Mouse (Mus musculus): ENCODE data around the gene Rgl3. TPM values are rescaled to one million over a fixed set of nuclear protein-coding genes. Genes with fewer than 3 reads are reported as not detected.

Rgl3 gene
- polyA plus RNA-seq (2015; fragmentation: Nextera tagmentation; extraction: Ambion mirVana) = 0.96 and 1.5 TPM in 2 replicates

DNA sequence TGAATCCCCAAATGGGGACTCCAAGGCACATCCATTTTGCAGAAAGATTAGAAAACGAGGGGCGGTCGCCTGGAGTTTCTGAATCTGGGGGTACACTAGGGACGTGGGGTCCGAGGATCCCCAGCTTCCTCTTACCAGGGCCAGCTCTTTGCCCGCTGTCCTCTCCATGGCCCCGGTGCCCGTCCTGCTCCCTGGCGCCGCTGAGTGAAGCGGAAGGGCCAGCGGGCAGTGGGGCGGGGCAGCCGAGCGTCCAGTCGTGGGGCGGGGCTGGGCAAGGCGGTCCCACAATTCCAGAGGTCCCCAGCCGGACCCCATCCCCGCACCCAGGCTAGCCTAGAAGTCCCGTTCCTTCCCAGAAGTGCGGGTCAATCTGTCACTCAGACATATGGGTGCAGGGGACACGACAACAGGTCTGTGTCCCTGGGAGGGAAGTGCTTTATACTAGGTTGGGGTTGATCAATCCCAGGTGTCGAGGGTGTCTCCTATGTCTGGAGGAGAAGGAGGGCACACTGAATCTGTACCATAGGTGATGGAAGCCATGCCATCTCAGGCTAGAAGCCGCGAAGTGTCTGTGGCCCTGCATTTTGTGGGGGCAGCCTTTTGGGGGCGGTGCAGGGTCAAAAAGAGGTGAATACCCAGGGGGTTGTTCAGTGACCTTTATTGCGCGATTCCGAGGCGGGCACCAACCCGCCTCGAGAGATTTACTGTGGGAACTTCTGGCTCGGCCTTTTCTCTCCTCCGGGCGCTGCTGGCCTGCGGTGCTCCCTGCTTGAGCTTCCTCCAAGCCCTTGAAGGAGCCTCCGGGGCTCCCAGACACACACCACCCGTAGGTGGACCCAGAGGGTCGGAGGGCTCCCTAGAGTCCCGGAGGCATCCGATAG lies at the start of gene Rgl3:
Gene Rgl3 (minus strand): TSS at position 217 of the 881 bp plus-strand sequence.

DNA sequence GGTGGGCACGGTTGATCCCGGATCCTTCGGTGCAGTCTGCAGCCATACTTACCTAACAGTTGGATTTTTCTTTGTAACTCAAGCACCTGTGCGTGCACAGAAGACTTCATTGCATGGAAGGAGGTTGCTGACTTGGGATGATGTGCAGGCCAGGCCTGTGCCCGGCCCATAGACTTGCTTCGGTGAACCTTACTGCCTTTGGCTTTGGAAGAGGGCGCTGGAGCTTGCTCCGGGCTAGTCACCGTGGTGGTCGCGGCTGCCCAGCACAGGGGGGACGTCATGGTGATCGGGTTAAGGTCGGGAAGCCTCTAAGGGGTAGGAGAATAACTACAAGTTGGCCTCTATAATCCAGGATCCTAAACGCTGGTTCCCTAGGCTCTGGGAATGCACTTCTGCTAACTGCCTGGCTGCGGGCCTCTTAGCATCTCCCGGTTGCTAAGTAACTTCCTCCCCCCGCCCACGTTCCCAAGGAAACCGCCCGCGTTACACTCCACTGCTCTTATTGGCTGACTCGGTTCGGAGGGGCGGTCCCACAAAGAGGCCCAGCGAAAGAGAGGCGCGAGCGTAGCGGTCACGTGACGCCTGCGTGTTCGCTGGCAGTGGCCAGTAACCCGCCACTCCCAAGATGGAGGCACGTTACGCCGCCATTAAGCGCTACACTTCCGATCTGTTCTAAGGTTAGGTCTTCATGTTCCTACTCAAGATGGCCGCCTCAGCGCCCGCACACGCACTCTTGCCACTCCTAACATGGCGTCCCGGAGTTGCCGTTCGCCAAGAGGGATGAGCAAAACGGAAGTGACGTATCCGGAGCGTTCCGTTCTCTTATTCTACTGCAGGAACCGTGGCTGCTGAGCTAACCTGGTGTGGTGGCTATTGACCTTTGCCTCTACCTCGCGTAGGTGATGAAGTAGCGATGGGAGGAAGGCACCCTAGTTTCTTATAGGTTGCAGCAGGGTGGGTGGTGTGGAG lies 13.2 kb upstream of the Rgl3 start, which contains the start of the genes Ccdc151 and Prkcsh:
Gene Ccdc151 (minus strand): TSS at position 441 of the 969 bp plus-strand sequence.
Gene Prkcsh (plus strand): TSS at position 613 of the 969 bp plus-strand sequence.

DNA sequence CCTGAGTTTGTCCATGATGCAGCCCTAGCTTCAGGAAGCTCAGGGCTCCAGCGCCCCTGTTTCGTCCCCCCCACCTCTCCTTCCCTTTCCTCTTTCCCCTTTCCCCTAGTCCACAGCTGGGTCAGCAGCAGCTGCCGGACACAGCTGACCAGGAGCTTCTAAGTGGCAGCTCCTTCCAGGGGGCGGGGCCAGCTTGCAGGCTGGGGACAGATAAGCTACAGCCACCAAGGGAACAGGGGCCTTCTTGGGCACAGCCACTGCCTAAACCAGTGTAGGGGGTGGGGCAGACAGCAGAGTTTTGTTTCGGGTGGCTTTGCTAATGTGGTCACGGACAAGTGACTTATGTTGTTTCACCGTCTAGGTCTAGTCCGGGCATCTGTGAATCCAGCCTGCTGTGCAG lies 25.8 kb downstream of the Rgl3 start, which contains the start of gene Epor:
Gene Epor (minus strand): TSS at position 90 of the 400 bp plus-strand sequence.

DNA sequence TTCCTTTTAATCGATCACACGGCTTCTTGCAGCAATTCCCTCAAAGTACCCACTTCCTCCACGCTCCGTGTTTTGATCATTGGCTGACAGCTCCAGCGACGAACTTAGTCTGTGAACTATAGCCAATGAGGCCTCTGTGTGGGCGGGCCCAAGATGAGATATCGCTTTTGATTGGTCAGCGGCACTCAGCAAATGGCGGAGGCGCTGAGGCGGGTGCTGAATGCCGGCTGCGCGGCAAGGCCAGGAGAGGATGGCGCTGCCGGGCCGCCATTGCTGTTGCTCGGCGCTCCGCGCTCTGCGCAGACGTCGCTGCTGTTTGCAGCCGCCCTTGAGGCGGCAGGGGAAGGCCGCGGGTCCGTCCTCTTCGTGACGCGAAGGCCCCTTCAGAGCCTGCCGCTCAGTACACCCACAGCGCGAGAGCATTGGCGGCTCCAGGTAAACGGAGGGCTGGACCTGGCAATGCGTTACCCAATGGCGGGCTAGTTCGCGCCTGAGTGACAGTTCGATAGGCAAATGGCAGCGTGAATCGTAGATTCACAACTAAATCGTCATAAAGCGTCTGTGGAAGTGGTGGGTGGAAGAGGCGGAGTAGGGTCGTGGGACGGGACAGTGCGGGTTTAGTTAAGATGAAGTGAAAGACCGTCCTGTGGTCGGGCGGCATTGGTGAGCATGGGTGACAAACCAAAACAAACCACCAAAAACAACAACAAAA lies 33.5 kb downstream of the Rgl3 start, which contains the start of gene Swsap1:
Gene Swsap1 (plus strand): TSS at position 186 of the 712 bp plus-strand sequence.

DNA sequence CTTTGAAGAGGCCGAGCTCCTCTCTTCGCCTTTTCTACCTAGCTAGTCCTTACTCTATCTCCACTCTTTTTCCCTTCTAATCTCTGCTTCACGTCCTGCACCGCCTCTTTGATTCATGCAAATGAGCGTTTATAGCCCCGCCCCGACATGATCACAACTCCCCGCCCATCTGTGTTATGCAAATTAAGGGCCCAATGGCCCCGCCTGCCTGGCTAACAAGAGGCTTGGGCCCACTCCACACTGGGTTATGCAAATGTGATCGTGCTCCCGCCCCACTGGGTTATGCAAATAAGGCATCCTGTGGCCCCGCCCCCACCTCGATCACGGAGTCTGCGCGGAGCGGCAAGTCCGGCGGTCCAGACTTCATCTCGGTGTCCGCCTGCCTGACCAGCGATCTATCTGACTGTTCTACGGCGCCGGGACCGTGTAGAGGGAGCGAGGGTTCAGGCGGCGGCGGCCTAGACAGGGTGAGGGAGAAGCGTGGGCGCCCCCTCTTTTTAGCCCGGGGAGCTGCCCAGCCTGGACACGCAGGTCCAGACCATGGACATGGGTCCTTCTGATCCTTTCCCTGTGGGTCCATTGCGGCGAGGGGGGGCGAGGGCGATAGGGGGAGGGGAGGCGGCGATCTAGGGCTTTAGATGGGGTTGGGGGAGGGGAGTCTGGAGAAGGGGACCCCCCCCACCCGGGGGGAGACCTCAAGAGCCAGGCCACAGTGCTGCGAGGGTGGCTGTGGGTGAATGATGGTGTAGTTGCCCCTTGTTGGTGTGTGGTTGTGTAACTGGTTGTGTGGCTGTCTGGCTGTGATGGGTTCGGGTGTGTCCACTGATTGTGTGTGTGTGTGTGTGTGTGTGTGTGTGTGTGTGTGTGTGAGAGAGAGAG lies 52.3 kb downstream of the Rgl3 start, which contains the start of gene Plppr2:
Gene Plppr2 (plus strand): TSS at position 342 of the 879 bp plus-strand sequence.

DNA sequence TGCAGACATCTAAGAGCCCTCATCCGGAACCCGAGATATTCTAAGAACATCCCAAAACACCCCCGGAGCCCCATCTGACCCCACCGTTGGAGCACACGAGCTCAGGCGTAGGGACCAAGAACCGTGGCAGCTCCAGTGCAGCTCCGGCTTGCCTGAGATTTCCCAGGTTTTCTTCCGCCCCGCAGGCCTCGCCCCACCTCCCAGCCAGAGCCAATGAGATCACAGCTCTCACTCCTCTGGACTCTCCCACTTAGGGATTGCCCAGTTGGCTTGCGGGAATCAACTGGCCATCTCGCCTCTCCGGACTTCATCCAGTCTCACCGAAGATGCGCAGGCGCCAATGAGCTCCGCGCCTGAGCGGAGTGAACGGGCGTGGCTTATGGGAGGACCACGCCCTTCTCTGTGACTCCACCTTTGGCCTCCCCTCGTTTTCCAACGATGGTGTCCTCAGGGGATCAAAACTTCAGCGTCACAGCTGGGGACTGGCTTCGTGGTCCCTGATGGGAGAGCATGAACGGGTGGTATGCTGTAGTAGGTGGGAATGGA lies 62.0 kb downstream of the Rgl3 start, which contains the start of the genes Ccdc159 and Tmem205:
Gene Ccdc159 (plus strand): TSS at position 264 of the 546 bp plus-strand sequence.
Gene Tmem205 (minus strand): TSS at position 349 of the 546 bp plus-strand sequence.

Other genes starting within 250 kb of the Rgl3 start
- gene Spc24, start 229.1 kb downstream of the Rgl3 start, polyA plus RNA-seq (2015; fragmentation: Nextera tagmentation; extraction: Ambion mirVana) = 108 and 118 TPM in 2 replicates
- gene Kank2, start 190.7 kb downstream of the Rgl3 start, polyA plus RNA-seq (2015; fragmentation: Nextera tagmentation; extraction: Ambion mirVana) = 4.1 and 4.5 TPM in 2 replicates
- gene Angptl8, start 153.9 kb downstream of the Rgl3 start, polyA plus RNA-seq (2015; fragmentation: Nextera tagmentation; extraction: Ambion mirVana) = 0.61 and 0.66 TPM in 2 replicates
- gene Dock6, start 136.8 kb downstream of the Rgl3 start, polyA plus RNA-seq (2015; fragmentation: Nextera tagmentation; extraction: Ambion mirVana) = 9.2 and 13.3 TPM in 2 replicates
- 11.6 and 16.2 TPM in 2 replicates for gene Rab3d, start 71.3 kb downstream of the Rgl3 start, polyA plus RNA-seq (2015; fragmentation: Nextera tagmentation; extraction: Ambion mirVana)
- gene Ccdc159, start 62.0 kb downstream of the Rgl3 start, polyA plus RNA-seq (2015; fragmentation: Nextera tagmentation; extraction: Ambion mirVana) = 0.63 and 0.84 TPM in 2 replicates
- 16.7 and 22.4 TPM in 2 replicates for gene Tmem205, start 61.9 kb downstream of the Rgl3 start, polyA plus RNA-seq (2015; fragmentation: Nextera tagmentation; extraction: Ambion mirVana)
- gene Plppr2, start 52.4 kb downstream of the Rgl3 start, polyA plus RNA-seq (2015; fragmentation: Nextera tagmentation; extraction: Ambion mirVana) = 1.1 and 1.4 TPM in 2 replicates
- gene Swsap1, start 33.7 kb downstream of the Rgl3 start, polyA plus RNA-seq (2015; fragmentation: Nextera tagmentation; extraction: Ambion mirVana) = 2.3 and 2.8 TPM in 2 replicates
- 121 and 135 TPM in 2 replicates for gene Epor, start 25.9 kb downstream of the Rgl3 start, polyA plus RNA-seq (2015; fragmentation: Nextera tagmentation; extraction: Ambion mirVana)
- 0.06 and 0.17 TPM in 2 replicates for gene Ccdc151, start 13.2 kb upstream of the Rgl3 start, polyA plus RNA-seq (2015; fragmentation: Nextera tagmentation; extraction: Ambion mirVana)
- gene Prkcsh, start 13.4 kb upstream of the Rgl3 start, polyA plus RNA-seq (2015; fragmentation: Nextera tagmentation; extraction: Ambion mirVana) = 34.2 and 36.2 TPM in 2 replicates
- gene Elavl3, start 62.6 kb upstream of the Rgl3 start, polyA plus RNA-seq (2015; fragmentation: Nextera tagmentation; extraction: Ambion mirVana) = not detected in 2 replicates
- not detected in 2 replicates for gene Gm49318, start 81.8 kb upstream of the Rgl3 start, polyA plus RNA-seq (2015; fragmentation: Nextera tagmentation; extraction: Ambion mirVana)
- 5.9 and 6.2 TPM in 2 replicates for gene Zfp653, start 81.9 kb upstream of the Rgl3 start, polyA plus RNA-seq (2015; fragmentation: Nextera tagmentation; extraction: Ambion mirVana)
- 19.5 and 20.0 TPM in 2 replicates for gene Ecsit, start 96.0 kb upstream of the Rgl3 start, polyA plus RNA-seq (2015; fragmentation: Nextera tagmentation; extraction: Ambion mirVana)
- 9.1 and 14.5 TPM in 2 replicates for gene Cnn1, start 109.8 kb upstream of the Rgl3 start, polyA plus RNA-seq (2015; fragmentation: Nextera tagmentation; extraction: Ambion mirVana)
- 117 and 126 TPM in 2 replicates for gene Elof1, start 127.7 kb upstream of the Rgl3 start, polyA plus RNA-seq (2015; fragmentation: Nextera tagmentation; extraction: Ambion mirVana)
- 122 and 146 TPM in 2 replicates for gene Acp5, start 146.3 kb upstream of the Rgl3 start, polyA plus RNA-seq (2015; fragmentation: Nextera tagmentation; extraction: Ambion mirVana)
- gene Pigyl, start 167.4 kb upstream of the Rgl3 start, polyA plus RNA-seq (2015; fragmentation: Nextera tagmentation; extraction: Ambion mirVana) = 55.6 and 55.8 TPM in 2 replicates
- 0.07 TPM in 1 of 2 replicates, not detected in the other for gene Zfp872, start 198.6 kb upstream of the Rgl3 start, polyA plus RNA-seq (2015; fragmentation: Nextera tagmentation; extraction: Ambion mirVana)
- gene Zfp809, start 236.3 kb upstream of the Rgl3 start, polyA plus RNA-seq (2015; fragmentation: Nextera tagmentation; extraction: Ambion mirVana) = 9.9 and 12.4 TPM in 2 replicates

Data from spleen, postnatal 0 days (tissue).